Mouse (Mus musculus) R1 (cell line): Measurements from ENCODE around the gene Gpld1.

ENCODE experiments used
- DNase-seq: peaks from one replicate; pipeline ENCODE4 v3.0.0-alpha.2; 2018; ENCODE audit warnings: low read depth, low spot score

The Gpld1 gene

GRCm38 (mm10) chr13:25020540-25020892, 77.6 kb downstream of the Gpld1 start:
- peak; percentile 39 for DNase-seq

DNA sequence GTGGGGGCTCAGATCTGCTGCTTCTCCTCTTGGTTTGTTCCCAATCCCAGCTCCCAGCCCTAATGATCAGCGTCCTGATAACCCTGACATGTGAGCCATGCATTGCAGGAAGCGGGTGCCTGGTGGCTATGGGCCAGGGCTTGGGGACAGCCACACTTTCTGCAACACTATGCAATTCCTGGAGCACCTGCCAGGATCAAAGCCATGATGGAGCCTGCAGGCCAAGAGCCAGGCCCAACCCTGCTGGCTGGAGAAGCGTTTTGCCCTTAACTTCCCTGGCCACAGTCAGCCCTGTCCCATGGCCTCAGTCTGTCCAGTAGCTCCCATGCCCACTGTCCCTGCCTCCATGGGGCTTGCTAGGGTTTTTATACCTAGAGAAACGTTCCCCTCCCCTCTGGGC, 79.4 kb downstream of the Gpld1 start:
- DNase-seq: no peak

- no peak for DNase-seq
These were observed 80.2 kb downstream of the Gpld1 start for GRCm38 (mm10) chr13:25023129-25023528.

DNA sequence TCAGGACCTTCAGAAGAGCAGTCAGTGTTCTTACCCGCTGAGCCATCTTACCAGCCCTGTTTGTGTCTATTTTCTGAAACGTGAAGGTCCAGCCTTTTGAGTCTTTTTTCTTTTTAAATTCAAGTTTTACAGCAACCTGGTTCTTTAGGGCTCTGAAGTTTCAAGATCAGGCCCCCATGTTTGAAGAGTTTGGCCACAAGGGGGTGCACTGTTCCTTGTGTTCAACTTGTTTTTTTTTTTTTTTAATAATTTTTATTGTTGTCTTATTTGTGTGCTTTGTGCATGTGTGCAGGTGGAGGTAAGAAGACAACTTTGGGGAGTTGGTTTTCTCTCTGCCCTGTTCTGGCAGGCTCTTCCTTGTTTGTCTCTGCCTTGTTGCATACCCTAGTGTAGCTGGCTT, 81.7 kb downstream of the Gpld1 start:
- DNase-seq: peak; percentile 60

- no peak for DNase-seq
These were observed 83.6 kb downstream of the Gpld1 start for GRCm38 (mm10) chr13:25026409-25027113.

DNA sequence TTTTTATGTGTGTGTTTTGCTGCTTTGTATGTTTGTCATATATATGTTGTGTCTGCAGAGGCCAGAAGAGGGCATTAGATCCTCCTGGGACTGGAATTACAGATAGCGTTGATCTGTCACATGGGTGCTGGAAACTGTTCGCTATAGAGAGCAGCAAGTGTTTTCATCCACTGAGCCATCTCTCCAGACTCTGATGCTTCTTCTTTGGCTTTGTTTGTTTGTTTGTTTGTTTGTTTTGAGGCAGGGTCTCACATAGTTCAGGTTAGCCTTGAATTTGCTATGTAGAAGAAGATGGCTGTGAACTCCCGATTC, 84.1 kb downstream of the Gpld1 start:
- no peak for DNase-seq

GRCm38 (mm10) chr13:25039488-25039887, 96.5 kb downstream of the Gpld1 start:
- DNase-seq: no peak
